ENCODE assay signal across 17 mouse cellular contexts in genomic region chr4:69849423-69849822, GRCm38 (mm10).
A peak's percentile ranks its signal among the peaks of the same experiment; 100 is the strongest.
DNase-seq lines count a peak whose midpoint lies in the region; TF ChIP-seq lines count a peak whose summit lies in the region.
"Had no signal": no experiment of that assay in that cellular context is flagged by ENCODE, and none has a peak within 500 bp of the region (broad histone marks: within the 10 kb centered on the region; RNA-seq: fewer than 3 reads in every experiment).

No protein-coding gene starts in this region.

- H3K4me3 ChIP-seq in layer of hippocampus, adult 2 months: no peak overlapping the region
- H3K4me3 ChIP-seq: embryonic facial prominence, embryonic 15.5 days; liver, embryonic 12.5 days; midbrain, embryonic 15.5 days had no signal

- peak; percentile 8 for DNase-seq in cerebellum, adult 9-10 months
- no peak for DNase-seq in cerebellum, adult 8-10 months
- no peak for DNase-seq in layer of hippocampus, adult 2 months (ENCODE audit: low spot score in 2 of 2)
- no peak for DNase-seq in layer of hippocampus, postnatal 25 days (ENCODE audit: extremely low spot score in 1 of 2, low spot score in 1 of 2)
- peak; percentile 9 for DNase-seq in right cerebral cortex, adult 18-20 months
- no peak for DNase-seq in right cerebral cortex, postnatal 14 days
- peak; percentile 24 for DNase-seq in telencephalon, adult 2 months (ENCODE audit: low read depth, low spot score)
- DNase-seq in adrenal gland, adult 2 months: no peak
- DNase-seq: adrenal gland, postnatal 14 days; gastrocnemius, postnatal 36 days; kidney, adult 11 months; lung, adult 2 months; lung, postnatal 36 days had no signal

- peak; percentile 30 for TF ChIP-seq CTCF in layer of hippocampus, adult 2 months (conservative IDR thresholded peaks at IDR 0.05)

- no peak overlapping the region for H3K27ac ChIP-seq in layer of hippocampus, adult 2 months
- H3K27ac ChIP-seq: embryonic facial prominence, embryonic 15.5 days; kidney, postnatal 0 days; liver, embryonic 12.5 days; midbrain, embryonic 15.5 days had no signal

Comparison
In these comparisons a context has a peak if more than half of its experiments do, and no peak if none do; other contexts are left out.
1. DNase-seq: peak in cerebellum, adult 9-10 months (single experiment), right cerebral cortex, adult 18-20 months (single experiment) and telencephalon, adult 2 months (single experiment); none in cerebellum, adult 8-10 months (single experiment), layer of hippocampus, adult 2 months (0 of 2), layer of hippocampus, postnatal 25 days (0 of 2), right cerebral cortex, postnatal 14 days (single experiment) and adrenal gland, adult 2 months (single experiment).